Mouse (Mus musculus): ENCODE results near the gene Lsamp.

DNA sequence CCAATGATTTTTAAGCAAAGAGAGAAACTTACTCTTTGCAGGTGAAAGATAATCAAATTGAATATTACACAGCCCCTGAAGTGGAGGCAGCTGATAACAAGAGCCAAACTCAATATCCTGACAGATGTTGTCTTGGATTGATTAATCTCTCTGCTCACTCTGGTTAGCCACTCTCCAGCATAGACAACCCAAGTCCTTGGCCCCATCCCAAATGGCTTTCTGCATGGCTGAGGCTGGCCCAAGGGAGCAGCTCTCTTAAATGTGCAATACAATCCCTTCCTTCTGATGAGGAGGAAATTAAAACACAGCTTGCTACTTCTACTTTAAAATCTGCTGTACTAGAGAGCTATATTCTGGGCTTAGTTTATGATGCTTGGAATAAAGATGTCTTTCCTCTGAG, 1572.9 kb downstream of the Lsamp start:
- TF ChIP-seq CTCF (IDR thresholded peaks at IDR 0.05; ENCODE audit: low read depth, low read length) (no peak), POLR2A (IDR thresholded peaks at IDR 0.05; ENCODE audit: extremely low read depth, insufficient read depth, low read length) (no peak)
